Mouse (Mus musculus): Measurements from ENCODE around the gene Cdkn3. TPM values are rescaled to one million over a fixed set of nuclear protein-coding genes. Genes with fewer than 3 reads are reported as not detected.

Gene Cdkn3
- polyA plus RNA-seq (2012; rRNA removed): 8.2 and 8.3 TPM in 2 replicates

DNA sequence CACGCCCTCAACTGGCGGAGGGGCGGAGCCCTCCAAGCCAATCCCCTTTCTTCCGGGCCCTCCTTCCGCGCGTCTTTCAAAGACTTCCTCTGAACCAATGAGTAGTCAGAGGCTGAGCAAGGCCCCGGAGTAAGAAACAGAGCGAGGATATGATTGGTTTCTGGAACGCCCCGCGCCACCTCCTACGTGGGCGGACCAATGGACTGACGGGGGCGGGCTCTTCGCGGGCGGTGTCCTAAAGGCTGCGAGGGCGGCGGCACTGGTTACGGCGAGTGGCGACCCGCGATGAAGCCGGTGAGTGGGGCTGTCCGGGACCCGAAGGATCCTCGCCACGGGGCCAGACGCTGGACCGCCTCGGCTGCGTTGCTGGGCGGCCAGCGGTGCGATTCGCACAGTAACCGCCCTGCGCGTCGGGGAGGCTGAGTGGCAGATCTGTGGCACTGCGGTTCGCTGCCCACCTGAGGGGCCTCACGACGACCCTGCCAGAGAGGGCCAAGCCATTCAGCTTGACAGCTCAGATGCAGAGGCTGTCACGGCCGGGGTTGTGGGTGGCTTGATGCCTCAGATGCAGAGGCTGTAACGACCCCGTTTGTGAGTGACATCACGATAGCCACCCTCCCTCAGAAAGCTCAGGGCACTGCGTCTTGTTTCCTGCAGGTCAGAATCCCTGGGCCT is at the start of gene Cdkn3:
Gene Cdkn3 (plus strand): TSS at position 187 of the 675 bp plus-strand sequence.
- no peaks in the 10 kb centered on the region for H3K27me3 ChIP-seq (ENCODE audit: control insufficient read depth, insufficient read depth, low read length)
- peak; percentile 92 for DNase-seq
- H3K27ac ChIP-seq (ENCODE audit: control insufficient read depth, insufficient read depth, low read length): no peak within 1 kb of the TSS
- TF ChIP-seq CTCF (IDR thresholded peaks at IDR 0.05; ENCODE audit: borderline replicate concordance, control insufficient read depth, extremely low read depth, insufficient read depth, low read length, poor library complexity): 0 out of 2 replicates have a peak, but pooled peaks have one; percentile 45
- peak; percentile 53 for TF ChIP-seq POLR2A (IDR thresholded peaks at IDR 0.05; ENCODE audit: control insufficient read depth, extremely low read depth, insufficient read depth, low read length, poor library complexity)
- peaks cover 6% of the 10 kb centered on the region; the same call in 1 of the 2 replicates for H3K4me1 ChIP-seq (replicated peaks; ENCODE audit: control insufficient read depth, insufficient read depth, low read length)
- H3K4me3 ChIP-seq (ENCODE audit: control insufficient read depth, insufficient read depth, low read length): peak within 1 kb of the TSS; percentile 88
- WGBS: under 1% methylated on average over 54 of the region's 54 CpGs
- peaks cover 7% of the 10 kb centered on the region; the same call in 1 of the 2 replicates for H3K36me3 ChIP-seq (ENCODE audit: control insufficient read depth, insufficient read depth, low read length)

DNA sequence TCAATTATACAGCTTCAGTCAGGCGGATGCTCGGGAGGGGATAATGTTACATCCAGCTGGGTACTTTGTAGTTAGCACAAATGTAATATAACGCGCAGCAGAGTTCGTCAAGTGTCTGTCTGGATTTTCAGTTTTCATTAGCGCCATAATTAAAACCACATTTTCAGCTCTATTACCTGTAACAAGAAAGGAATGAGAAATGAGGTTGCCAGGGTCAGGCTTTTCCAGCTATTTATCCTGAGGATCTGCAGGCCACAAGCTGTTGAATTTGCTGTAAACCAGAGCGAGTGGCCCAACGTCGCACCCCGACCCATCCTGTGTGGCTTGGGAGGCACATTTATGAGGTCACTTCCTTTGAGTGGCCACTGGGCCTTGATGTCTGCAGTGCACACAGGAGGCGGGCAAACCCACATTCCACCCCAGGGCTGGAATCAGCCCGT is 41.8 kb upstream of the Cdkn3 start:
- TF ChIP-seq CTCF (IDR thresholded peaks at IDR 0.05; ENCODE audit: borderline replicate concordance, control insufficient read depth, extremely low read depth, insufficient read depth, low read length, poor library complexity) (no peak), POLR2A (IDR thresholded peaks at IDR 0.05; ENCODE audit: control insufficient read depth, extremely low read depth, insufficient read depth, low read length, poor library complexity) (no peak)
- no peaks in the 10 kb centered on the region for H3K4me1 ChIP-seq (replicated peaks; ENCODE audit: control insufficient read depth, insufficient read depth, low read length)
- no peaks in the 10 kb centered on the region for H3K36me3 ChIP-seq (ENCODE audit: control insufficient read depth, insufficient read depth, low read length)
- no peak overlapping the region for H3K27ac ChIP-seq (ENCODE audit: control insufficient read depth, insufficient read depth, low read length)
- no peaks in the 10 kb centered on the region for H3K27me3 ChIP-seq (ENCODE audit: control insufficient read depth, insufficient read depth, low read length)
- H3K4me3 ChIP-seq (ENCODE audit: control insufficient read depth, insufficient read depth, low read length): no peak overlapping the region
- 86% methylated on average over 12 of the region's 12 CpGs for WGBS
- DNase-seq: no peak

DNA sequence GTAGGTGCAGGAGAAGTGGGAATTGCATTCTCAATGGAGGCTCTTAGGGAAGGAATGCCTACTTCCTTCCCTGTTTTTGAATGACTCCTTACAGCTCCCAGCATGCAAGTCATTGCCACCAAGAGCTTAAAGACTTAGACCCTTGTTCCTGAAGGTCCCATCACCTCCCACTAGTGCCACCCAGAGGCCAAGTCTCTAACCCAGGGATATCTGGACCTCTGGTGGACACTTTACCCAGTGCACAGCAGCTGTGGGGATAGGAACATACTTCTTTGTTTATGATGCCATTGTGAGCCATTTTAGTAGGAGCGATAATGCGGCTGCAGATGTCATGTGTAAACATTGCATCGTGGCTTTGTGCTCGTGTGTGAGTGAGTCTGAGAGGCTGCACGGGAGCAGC is 38.3 kb upstream of the Cdkn3 start:
- WGBS: 87% methylated on average over 5 of the region's 5 CpGs
- peak; percentile 4 for DNase-seq
- H3K4me3 ChIP-seq (ENCODE audit: control insufficient read depth, insufficient read depth, low read length): no peak overlapping the region
- no peak overlapping the region for H3K27ac ChIP-seq (ENCODE audit: control insufficient read depth, insufficient read depth, low read length)
- H3K36me3 ChIP-seq (ENCODE audit: control insufficient read depth, insufficient read depth, low read length): no peaks in the 10 kb centered on the region
- H3K4me1 ChIP-seq (replicated peaks; ENCODE audit: control insufficient read depth, insufficient read depth, low read length): no peaks in the 10 kb centered on the region
- no peaks in the 10 kb centered on the region for H3K27me3 ChIP-seq (ENCODE audit: control insufficient read depth, insufficient read depth, low read length)
- TF ChIP-seq POLR2A (IDR thresholded peaks at IDR 0.05; ENCODE audit: control insufficient read depth, extremely low read depth, insufficient read depth, low read length, poor library complexity): no peak
- TF ChIP-seq CTCF (IDR thresholded peaks at IDR 0.05; ENCODE audit: borderline replicate concordance, control insufficient read depth, extremely low read depth, insufficient read depth, low read length, poor library complexity): no peak

DNA sequence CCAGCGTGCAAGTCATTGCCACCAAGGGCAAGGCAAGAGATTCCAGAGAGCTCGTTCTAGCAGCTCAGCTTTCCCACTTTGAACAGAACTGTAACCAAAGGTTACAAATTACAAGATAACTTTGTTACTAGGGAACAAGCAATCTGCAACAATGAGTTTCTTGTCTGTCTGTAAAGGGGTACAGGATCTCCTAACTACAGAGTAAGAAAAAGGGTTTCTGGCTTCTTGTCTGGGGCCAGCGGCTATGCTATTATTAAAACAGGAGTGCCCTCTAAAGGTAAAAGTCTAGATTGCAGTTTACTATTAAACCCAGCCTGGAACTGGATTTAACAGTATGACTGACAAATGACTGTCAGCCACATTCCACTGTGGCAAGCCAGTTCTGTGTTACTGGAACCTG is 36.5 kb upstream of the Cdkn3 start:
- TF ChIP-seq CTCF (IDR thresholded peaks at IDR 0.05; ENCODE audit: borderline replicate concordance, control insufficient read depth, extremely low read depth, insufficient read depth, low read length, poor library complexity): no peak
- no peak for TF ChIP-seq POLR2A (IDR thresholded peaks at IDR 0.05; ENCODE audit: control insufficient read depth, extremely low read depth, insufficient read depth, low read length, poor library complexity)
- no peaks in the 10 kb centered on the region for H3K4me1 ChIP-seq (replicated peaks; ENCODE audit: control insufficient read depth, insufficient read depth, low read length)
- H3K27me3 ChIP-seq (ENCODE audit: control insufficient read depth, insufficient read depth, low read length): no peaks in the 10 kb centered on the region
- H3K4me3 ChIP-seq (ENCODE audit: control insufficient read depth, insufficient read depth, low read length): no peak overlapping the region
- 51% methylated on average over 3 of the region's 3 CpGs for WGBS
- H3K27ac ChIP-seq (ENCODE audit: control insufficient read depth, insufficient read depth, low read length): no peak overlapping the region
- no peaks in the 10 kb centered on the region for H3K36me3 ChIP-seq (ENCODE audit: control insufficient read depth, insufficient read depth, low read length)
- DNase-seq: no peak

DNA sequence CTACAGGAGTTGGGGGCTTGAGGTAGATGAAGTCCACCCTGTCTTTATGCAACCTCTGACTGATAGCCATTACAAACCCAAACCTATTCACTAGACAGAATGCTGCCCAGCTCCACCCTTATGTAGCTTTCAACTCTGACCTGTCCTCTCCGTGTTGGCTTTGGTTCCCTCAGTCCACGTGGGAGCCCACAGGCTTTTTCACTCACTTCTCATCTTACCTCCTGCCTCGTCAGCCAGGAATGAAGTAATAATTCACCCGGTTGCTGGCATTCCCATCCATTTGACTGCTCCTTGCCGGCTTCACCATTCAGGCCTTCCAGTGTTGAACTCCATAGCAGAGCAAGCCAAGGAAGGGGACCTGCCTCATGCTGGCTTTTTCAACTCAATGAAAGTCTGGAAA is 35.4 kb upstream of the Cdkn3 start:
- TF ChIP-seq CTCF (IDR thresholded peaks at IDR 0.05; ENCODE audit: borderline replicate concordance, control insufficient read depth, extremely low read depth, insufficient read depth, low read length, poor library complexity) (no peak), POLR2A (IDR thresholded peaks at IDR 0.05; ENCODE audit: control insufficient read depth, extremely low read depth, insufficient read depth, low read length, poor library complexity) (no peak)
- H3K4me1 ChIP-seq (replicated peaks; ENCODE audit: control insufficient read depth, insufficient read depth, low read length): no peaks in the 10 kb centered on the region
- WGBS: 72% methylated on average over 5 of the region's 5 CpGs
- no peak overlapping the region for H3K4me3 ChIP-seq (ENCODE audit: control insufficient read depth, insufficient read depth, low read length)
- H3K36me3 ChIP-seq (ENCODE audit: control insufficient read depth, insufficient read depth, low read length): no peaks in the 10 kb centered on the region
- H3K27me3 ChIP-seq (ENCODE audit: control insufficient read depth, insufficient read depth, low read length): no peaks in the 10 kb centered on the region
- no peak for DNase-seq
- no peak overlapping the region for H3K27ac ChIP-seq (ENCODE audit: control insufficient read depth, insufficient read depth, low read length)

DNA sequence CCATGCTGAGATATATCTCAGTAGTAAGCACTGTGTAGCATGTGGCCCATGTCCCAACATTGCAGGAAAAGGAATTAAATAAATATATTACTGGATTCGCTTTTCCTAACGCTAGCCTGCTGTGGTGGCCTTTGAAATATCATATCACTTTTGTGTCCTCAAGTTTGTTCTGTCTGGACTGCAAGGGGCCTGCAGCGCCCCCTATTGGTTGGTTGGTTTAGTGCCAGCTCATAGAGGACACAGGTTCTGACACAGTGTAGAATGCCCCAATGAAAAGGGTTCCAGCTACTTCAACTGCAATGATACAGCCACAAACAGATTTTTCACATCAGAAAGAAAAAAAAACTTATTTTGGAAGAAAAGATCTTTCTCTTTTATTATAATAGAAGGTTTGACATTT is 34.6 kb upstream of the Cdkn3 start:
- 61% methylated on average over 3 of the region's 3 CpGs for WGBS
- Histone ChIP-seq H3K27ac (ENCODE audit: control insufficient read depth, insufficient read depth, low read length) (no peak overlapping the region), H3K36me3 (ENCODE audit: control insufficient read depth, insufficient read depth, low read length) (no peaks in the 10 kb centered on the region), H3K4me3 (ENCODE audit: control insufficient read depth, insufficient read depth, low read length) (no peak overlapping the region), H3K27me3 (ENCODE audit: control insufficient read depth, insufficient read depth, low read length) (no peaks in the 10 kb centered on the region), H3K4me1 (replicated peaks; ENCODE audit: control insufficient read depth, insufficient read depth, low read length) (no peaks in the 10 kb centered on the region)
- DNase-seq: peak; percentile 39
- TF ChIP-seq POLR2A (IDR thresholded peaks at IDR 0.05; ENCODE audit: control insufficient read depth, extremely low read depth, insufficient read depth, low read length, poor library complexity): no peak

DNA sequence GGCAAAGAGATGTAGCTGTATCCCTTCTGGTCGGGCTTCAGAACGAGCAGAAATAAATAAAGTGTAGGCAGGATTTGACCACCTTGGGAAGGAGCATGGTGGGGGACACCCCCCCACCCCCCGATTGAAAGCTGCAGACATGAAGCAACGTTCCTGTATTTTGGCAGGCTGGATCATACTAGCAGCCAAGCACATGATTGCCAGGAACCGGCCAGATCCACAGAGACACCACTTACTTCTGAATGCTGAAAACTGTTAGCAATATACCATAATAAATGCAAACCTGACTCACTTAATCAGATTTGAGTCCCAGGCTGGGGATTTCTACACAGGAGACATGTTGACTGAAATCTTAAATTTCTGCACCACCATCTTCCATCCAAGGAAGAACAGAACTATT is 26.1 kb upstream of the Cdkn3 start:
- Histone ChIP-seq H3K27ac (ENCODE audit: control insufficient read depth, insufficient read depth, low read length) (no peak overlapping the region), H3K4me1 (replicated peaks; ENCODE audit: control insufficient read depth, insufficient read depth, low read length) (no peaks in the 10 kb centered on the region), H3K4me3 (ENCODE audit: control insufficient read depth, insufficient read depth, low read length) (no peak overlapping the region), H3K36me3 (ENCODE audit: control insufficient read depth, insufficient read depth, low read length) (no peaks in the 10 kb centered on the region), H3K27me3 (ENCODE audit: control insufficient read depth, insufficient read depth, low read length) (no peaks in the 10 kb centered on the region)
- WGBS: 86% methylated on average over 5 of the region's 5 CpGs
- DNase-seq: no peak
- no peak for TF ChIP-seq POLR2A (IDR thresholded peaks at IDR 0.05; ENCODE audit: control insufficient read depth, extremely low read depth, insufficient read depth, low read length, poor library complexity)

All from thymus, adult 2 months (tissue).